Mouse (Mus musculus): Measurements from ENCODE around the gene Fnbp1.

The Fnbp1 gene

DNA sequence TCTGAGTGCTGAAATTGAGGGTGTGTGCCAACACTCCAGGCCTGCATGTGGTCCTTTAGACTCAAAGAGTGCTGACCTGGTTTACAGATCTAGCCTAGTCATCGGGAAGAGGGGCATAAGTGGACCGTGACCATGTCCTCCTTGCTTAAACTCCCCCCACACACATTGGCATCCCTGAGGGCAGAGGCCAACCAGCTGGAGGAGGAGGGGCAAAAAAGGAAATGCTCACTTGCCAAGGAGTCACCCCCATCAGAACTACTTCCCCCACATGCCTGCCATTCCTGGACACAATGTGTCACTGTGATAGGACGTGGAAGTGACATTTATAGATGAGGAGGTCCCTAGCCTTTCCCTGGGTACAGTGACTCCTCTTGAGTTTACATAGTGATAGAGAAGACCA, 116.3 kb downstream of the Fnbp1 start:
- no peak for DNase-seq (ENCODE audit: extremely low spot score)

DNA sequence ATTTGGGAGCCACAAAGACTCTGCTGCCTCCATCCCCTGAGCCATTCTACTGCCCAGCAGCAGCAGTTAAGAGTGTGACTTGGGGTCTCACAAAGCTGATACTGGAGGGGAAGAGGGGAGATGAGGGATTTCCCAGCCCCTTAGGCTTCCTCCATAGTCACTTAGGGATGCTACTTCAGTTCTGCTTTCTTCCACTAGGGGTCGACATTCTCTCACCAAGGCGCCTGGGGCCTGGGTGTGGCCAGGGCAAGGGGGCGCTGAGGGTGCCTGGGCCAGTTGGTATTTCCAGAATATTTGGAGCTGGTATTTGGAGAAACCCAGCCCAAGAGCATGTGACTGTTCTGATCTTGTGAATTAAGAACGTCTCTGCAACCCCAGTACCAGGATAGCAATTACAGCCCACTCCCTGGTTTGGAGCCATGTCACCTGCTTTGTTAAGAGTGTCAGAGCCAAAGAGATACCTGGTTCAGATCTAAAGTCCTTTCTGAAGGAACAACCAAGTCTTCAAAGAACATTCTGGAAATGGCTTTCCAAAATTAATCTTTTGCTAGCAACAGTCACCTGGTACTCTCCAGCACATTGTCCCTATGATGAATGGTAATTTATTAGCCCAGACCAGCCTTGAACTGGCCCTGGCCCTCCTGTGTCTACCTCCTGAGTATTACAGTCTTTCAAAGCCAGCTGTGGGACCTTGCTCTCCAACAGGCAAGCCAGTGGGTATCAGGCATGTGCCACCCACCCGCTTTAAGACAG, 117.0 kb downstream of the Fnbp1 start:
- DNase-seq (ENCODE audit: extremely low spot score) = peak; percentile 69

DNA sequence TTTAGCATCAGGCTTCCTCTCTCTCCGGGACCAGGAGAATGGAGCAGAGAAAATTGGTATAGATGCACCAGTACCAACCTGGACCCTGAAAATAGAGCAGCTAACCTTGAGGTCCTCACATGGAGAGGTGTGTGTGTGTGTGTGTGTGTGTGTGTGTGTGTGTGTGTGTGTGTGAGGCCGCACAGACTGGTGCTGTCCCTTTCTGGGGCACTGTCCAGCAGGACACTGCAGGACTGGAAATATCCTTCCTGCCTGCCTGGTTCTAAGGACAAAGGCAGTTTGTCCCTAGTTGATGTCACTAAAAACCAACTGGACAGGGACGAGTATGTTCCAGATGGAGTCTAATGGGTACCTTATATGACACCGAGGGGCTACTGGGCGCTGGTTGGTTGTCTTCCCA, 117.9 kb downstream of the Fnbp1 start:
- DNase-seq (ENCODE audit: extremely low spot score) = no peak

DNA sequence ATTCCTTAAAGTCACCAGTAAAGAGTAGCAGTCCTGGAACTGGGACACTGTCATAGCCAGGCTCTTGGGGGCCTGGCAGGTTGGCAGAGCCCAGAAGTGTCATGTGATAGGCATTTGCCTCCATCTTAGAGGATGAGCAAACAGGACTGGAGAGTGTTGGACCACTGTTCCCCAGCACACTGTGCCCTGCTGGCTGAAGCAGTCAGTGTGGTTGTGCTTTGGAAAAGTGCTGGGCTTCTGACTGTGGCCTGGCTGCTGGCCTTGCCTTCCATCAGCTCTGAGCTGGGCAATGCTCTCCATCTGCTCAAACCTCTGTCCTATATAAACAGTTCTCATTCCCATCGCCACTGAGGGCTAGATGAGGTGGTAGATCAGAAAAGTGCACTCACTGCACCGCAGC, 121.6 kb downstream of the Fnbp1 start:
- DNase-seq (ENCODE audit: extremely low spot score) = no peak

DNA sequence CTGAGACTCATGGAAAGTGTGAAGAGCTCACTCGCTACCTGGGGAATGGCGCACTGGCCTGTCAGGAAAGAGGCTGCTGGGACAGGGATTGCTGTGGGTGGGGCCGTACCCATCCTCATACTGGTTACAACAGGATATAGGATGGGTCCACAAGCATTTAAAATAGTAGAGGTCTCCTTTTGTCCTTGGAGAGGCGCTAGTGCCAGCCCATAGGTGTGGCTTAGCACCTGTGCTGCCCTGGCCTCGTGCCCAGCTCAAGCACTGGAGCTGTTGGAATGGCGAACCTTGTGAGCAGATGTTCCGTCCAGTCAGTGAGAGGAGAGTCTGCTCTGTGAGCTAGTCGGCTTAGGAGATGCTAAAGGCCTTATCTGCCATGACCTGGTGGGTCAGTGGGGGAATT, 122.8 kb downstream of the Fnbp1 start:
- DNase-seq (ENCODE audit: extremely low spot score) = no peak

DNA sequence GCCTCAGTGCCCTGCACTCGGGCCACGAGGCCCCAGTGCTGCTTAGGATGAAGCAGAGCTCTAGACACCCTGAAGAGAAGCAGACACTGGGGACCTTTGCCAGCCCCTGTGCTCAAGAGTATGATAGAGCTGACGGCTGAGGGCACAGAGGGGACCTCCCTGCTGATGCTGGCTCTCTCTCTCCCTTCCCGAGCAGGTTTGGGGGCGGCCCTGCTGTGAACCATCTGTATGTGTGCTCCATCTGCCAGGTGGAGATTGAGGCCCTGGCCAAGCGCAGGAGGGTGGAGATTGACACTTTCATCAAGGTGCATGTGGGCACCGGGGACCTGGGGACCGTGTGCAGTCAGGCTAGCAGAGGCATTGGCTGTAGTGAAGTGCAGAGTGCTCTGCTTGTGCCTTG, 123.3 kb downstream of the Fnbp1 start:
- no peak for DNase-seq (ENCODE audit: extremely low spot score)

DNA sequence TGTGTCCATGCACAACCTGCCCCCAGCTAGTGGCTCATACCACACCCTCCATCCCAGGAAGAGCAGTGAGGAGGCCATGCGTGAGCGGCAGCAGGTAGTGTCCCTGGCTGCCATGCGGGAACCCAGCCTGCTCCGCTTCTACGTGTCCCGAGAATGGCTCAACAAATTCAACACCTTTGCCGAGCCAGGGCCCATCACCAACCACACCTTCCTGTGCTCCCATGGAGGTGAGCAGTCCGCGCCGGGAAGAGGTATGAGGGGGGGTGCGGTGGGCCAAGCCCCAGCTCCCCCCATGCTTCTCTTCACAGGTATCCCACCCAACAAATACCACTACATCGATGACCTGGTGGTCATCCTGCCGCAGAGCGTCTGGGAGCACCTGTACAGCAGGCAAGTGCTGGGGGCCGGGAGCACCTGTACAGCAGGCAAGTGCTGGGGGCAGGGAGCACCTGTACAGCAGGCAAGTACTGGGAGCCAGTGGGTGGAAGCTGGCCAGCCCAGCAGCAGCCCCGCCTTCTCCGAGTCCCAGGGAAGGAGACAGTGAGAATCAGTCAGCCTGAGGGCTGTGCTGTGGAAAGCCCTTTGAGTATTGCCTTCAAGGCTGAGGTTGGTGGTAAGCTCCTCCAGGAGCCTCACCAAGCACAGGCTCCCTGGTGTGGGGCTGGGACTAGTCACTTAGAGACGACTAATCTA, 124.0 kb downstream of the Fnbp1 start:
- no peak for DNase-seq (ENCODE audit: extremely low spot score)

DNA sequence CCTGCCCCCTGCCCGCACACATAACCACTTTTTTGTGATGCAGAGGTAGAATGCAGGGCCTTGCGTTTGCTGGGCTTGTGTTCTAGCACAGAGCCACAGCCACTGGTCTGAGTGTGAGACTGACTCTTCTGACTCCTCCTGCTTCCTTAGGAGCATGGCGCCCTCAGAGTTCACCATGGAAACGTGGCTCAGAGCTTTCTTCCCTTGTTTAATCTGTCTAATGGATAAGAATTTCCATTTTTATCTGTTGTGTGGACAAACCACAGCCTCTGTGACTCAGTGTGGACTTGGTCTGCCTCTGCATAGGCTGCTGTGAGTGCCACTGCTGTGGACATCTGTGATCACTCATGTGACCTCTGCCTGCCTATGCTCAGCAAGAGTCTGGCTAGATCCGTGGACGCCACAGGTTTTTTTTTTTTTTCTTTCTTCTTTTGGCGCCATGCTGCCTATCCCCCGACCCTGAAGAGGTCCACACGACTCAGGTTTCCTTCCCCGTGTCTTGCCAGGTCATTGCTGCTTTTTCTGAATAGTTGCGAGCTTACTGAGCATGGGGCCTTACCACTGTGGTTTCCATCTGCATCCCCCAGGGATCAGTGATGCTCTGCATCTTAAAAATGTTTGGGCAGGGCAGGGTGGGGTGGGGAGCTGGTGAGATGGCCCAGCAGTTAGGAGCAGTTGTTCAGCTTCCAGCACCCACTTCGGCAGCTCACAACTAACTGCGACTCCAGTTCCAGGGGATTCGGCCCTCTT, 128.3 kb downstream of the Fnbp1 start:
- no peak for DNase-seq (ENCODE audit: extremely low spot score)

DNA sequence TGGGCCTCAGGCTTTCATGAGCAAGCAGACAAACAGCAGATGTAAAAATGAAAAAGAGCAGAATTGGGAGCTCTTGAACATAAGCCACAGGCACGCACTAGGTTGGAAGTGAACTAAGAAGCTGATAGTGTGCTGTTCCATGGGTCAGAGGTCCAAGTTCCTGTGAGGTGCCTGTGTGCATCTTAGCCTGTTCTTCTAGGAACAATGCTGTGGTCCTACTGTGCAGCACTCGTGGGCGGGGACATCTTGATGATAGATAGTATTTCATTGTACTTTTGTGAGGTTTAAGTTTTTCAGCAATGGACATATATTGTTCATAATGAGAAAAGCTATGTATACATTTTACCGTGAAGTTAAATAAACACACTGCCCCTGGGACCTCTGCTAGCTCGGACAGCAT, 134.6 kb downstream of the Fnbp1 start:
- DNase-seq (ENCODE audit: extremely low spot score) = no peak

DNA sequence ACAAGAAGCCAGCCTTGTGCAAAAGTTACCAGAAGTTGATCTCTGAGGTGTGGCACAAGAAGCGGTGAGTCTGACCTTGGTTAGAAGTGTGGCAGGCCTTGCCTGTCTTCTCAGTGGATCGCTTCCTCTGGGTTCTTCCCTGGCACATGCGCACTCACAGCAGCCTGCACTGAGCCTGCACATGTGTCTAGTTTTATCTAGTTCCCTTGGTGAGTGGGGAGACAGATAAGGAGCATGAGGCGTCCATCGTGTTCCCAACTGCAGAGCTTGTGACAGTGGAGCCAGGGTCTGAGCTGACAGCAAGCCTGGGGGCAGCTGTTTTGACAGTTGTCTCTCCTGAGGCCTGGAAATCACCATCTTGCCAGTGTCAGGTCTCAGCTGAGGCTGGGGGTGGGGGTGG, 135.4 kb downstream of the Fnbp1 start:
- no peak for DNase-seq (ENCODE audit: extremely low spot score)

DNA sequence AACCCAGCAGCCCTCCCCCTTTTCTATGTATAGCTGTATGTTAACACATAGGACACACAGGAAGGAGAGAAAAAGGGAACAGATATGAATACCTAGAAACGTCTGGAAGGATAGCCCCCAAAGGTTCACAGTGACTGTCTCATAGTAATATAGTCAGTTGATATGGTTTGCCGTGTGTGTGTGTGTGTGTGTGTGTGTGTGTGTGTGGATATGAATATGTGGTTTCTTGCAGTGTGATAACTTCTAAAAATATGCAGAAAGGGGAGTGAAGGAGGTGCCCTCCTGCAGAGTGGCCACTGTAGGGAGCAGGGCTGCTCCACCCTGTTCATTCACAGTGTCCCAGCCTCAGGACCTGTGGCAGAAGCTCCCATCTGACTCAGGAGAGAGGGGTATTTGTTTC, 136.4 kb downstream of the Fnbp1 start:
- no peak for DNase-seq (ENCODE audit: extremely low spot score)

DNA sequence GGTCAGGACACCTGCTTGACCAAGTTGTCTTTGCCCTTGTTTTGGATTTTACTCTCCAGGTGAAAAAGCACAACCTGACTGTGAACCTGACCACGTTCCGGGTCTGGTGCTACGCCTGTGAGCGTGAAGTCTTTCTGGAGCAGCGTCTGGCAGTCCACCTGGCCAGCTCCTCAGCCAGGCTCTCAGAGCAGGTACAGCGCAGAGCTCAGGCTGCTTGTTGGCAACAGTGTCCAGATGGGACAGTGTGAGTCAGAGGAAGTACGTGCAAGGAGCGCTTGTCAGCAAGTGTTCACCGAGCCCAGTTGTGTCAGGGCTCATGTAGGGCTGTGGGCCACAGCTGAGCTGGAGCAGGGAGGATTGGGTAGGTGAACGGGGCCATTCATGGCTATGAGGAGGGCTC, 139.0 kb downstream of the Fnbp1 start:
- no peak for DNase-seq (ENCODE audit: extremely low spot score)

DNA sequence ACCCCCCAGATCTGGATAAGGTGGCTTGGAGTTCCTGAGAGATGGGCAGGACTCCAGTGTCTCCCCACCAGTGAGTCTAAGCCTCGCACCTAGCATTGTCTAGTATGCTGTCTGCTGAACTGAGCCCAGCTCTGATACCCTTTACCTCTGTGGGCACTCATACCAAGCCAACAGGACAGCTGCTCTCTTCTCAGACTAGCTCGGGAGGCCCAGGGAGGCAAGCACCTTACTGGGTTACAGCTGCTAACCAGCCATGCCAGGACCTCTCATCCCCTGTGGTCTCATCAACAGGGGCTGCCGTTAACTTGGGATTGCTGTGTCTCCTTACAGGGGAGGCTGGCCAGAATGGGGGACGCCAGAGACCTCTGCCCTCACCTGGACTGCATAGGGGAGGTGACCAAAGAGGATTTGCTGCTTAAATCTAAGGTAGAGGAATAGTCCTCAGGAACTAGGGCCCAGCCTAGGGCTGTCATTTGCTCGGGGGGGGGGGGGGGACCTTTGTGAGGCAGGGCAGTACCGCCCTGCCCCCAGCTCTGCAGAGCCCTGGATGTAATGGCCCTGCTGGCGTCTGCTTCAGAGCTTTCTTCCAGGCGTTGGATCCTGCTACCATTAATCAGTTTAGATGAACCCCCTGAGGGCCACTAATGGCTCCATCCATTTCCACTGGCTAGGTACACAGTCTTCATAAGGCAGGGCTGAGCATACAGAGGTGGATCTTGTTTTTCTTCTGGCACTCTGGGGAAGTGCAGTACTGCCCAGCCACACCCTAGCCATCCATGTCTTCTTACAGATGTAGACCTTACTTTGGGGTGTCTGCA, 143.2 kb downstream of the Fnbp1 start:
- no peak for DNase-seq (ENCODE audit: extremely low spot score)

DNA sequence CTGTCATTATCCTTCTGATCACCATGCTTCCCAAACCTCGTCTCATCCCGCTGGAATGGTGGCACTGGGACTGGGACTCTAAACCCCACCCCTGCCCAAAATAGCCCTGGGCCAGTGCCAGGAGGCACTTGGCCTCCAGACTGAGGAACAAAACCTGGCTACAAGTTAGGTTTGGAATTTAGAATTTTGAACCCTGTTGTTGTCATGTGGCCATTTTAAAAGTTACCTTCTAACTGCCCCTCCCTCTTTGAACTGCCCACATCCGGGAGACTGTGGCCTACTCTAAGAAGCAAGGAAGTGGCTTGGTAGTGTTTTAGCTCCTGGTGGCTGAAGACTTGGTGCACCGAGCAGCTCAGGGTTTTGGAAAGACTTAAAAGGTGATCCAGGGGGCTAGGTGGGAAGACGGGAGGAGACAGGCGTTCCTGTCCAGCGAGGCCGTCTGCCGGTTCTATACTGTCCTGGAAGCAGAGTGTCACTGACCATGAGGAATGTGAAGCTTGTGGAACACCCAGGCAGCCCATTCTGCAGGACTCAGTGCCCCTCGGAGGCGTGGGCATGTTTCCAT, 146.3 kb downstream of the Fnbp1 start:
- no peak for DNase-seq (ENCODE audit: extremely low spot score)

DNA sequence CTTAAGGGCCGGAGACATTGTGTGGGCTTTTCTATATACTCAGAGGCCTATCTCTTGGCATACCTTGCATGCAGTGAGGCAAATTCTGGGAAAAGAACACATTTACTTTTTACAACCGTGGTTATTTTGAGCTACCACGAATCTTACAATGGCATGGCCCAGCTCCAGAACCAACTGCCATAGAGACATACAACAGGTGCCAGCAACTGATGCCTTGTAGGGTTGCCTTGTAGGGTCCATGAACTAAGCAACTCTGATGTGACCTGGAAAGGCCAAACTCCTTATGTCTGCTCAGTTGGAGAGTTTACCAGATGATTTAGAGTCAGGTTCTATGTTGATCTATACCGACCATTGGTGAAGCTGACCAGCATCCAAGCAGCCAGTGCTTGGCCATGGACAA, 147.0 kb downstream of the Fnbp1 start:
- no peak for DNase-seq (ENCODE audit: extremely low spot score)

DNA sequence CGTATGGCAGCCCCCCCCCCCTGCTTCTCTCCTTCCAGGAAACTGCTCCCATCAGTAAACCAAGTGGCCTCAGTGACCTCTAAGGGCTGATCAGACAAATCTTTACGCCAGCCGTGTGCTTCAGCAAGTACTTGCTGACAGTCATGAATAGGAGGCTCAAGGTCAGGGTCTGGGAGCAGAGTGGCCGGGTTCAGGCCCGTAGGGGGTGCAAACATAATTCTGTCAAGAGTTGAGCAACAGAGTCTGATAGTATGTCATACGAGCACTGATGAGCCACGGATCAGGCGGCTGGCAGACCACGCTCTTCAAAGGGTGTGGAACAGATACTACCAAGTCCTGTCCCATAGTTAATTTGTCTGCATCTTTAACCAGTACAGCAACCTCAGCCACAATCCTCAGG, 151.6 kb downstream of the Fnbp1 start:
- DNase-seq (ENCODE audit: extremely low spot score) = no peak

DNA sequence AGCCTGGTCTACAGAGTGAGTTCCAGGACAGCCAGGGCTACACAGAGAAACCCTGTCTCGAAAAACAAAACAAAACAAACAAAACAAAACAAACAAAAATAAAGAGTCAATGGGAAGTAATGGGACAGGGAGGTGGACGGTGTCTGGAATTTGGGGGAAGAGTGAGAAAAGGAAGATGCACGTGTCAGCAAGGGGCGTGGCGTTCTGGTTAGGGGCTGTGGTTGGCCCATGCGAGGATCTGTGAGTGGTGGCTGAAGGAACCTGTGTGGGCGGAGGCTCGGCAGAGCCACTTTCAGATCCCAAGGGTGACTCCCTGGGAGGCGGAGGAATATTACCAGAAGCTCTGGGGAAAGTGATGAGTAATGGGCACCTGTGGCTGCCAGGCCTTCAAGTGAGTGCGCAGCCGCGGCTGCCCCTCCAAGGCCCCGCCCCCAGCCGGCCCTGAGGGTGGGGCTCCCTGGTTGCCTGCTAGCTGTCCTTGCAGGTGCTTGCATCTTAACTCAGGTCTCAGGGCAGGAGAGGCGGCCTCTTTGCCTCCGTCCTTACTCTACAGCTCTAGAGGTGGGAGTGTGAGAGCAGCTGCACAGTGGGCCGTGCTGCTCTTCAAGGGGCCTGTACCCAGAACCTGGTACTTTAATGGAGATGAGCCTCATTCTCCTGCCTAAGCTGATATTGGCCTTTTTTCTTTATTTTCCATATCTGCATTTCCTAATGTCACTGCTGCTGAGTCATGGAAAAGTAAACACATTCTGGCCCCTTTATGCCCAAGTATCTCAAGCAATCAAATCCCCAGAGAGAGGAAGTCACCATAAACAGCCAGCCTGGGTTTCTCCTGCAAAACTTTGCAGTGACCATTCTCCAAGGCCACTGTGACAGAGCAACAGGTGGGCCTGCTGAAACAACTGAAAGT, 156.4 kb downstream of the Fnbp1 start:
- DNase-seq (ENCODE audit: extremely low spot score) = peak; percentile 25

DNA sequence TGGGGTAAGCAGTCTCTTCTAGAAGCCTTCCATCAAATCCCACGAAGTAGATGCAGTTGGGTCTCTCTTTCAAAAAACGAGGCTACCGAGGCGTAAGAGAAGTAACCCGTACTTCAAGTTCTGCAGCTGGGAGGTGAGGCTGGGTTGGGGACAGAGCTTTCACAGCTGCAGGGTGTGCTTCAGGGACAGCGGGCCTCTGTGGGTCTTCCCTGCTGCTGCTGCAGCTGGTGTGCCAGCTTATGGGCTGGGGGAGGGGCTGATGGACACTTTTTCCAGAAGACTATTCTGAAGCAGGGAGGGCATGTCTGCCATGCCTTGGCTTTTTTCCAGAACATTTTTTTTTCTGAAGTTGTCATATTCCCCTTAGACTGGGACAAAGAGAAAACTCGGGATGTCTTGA, 158.8 kb downstream of the Fnbp1 start:
- no peak for DNase-seq (ENCODE audit: extremely low spot score)

DNA sequence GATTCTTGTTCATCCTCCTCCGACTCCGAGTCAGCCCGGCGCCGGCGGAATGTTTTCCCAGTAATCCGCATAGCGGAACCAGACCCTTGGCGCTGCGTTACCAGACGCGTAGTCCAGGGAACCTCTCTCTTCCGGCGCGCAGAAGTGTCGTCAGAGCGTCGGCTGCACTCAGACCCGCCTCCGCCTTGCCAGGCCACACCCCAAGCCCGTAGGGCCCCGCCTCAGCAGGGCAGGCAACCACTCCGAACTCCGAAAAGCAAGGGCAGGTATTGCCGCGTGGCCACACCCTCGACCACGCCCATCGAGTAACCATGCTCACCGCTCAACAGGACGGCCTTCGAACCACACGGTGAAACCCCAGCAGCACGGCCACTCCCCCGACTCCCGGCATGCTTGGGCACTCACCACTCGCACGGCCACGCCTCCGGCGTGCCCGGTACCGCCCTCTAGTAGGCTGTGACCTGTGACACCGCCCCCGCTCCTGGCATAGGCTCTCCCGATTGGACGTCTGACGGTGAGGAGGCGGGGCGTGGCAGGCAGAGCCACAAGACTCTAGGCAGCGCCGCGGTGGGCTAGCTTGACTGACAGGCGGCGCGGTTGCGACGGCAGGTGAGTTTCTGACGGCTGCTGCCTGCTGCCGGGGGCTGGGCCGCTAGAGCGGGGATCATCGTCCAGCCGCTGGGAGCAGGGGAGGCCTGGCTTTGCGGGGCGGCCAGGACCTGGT, 159.9 kb downstream of the Fnbp1 start, which contains the start of the genes BC005624 and Usp20:
Gene BC005624, minus strand, starts transcription at position 412 of the 724 bp plus-strand sequence.
Gene Usp20, plus strand, starts transcription at position 490 of the 724 bp plus-strand sequence.
- peak; percentile 100 for DNase-seq (ENCODE audit: extremely low spot score)
